In the genomic region with DNA sequence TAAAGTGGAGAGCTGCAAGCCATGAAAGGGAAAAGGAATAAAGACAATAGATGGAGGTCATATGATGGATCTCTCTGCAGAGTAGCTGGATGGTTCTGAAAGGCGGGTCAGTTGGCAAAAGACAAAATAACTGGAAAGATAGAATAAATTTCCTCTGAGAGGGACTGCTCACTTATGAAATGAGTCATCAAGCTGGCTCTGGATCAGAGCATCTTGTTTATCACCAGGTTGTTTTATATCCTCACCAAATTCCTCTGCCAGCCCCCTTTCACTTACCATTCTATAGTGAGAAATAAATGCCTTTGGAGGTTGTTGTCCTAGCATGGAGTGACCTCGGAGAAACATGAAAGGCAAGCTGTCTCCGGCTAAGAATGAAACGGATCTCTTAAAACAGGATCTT, we compare ENCODE assay signal across 18 mouse cellular contexts.
DNase-seq lines count a peak whose midpoint lies in the region; ATAC-seq and TF ChIP-seq lines count a peak whose summit lies in the region.
"Had no signal": no experiment of that assay in that cellular context is flagged by ENCODE, and none has a peak within 500 bp of the region (broad histone marks: within the 10 kb centered on the region; RNA-seq: fewer than 3 reads in every experiment).

No protein-coding gene starts in this region.

- ATAC-seq in frontal cortex, adult (ENCODE audit: low TSS enrichment), result no peak
- ATAC-seq: CD4-positive, CD25-positive, alpha-beta regulatory T cell, adult 4 months; forebrain, embryonic 13.5 days; hindbrain, postnatal 0 days had no signal

- TF ChIP-seq POLR2A in brain, embryonic 14.5 days (IDR thresholded peaks at IDR 0.05; ENCODE audit: borderline replicate concordance, extremely low read depth, insufficient read depth, insufficient read length, poor library complexity, severe bottlenecking), result no peak

- TF ChIP-seq CTCF in brain, embryonic 14.5 days (IDR thresholded peaks at IDR 0.05; ENCODE audit: borderline replicate concordance, extremely low read depth, insufficient read depth, insufficient read length), result no peak

- DNase-seq in adrenal gland, adult (ENCODE audit: inconsistent age in 2 of 2, low spot score in 1 of 2), result peak; percentile 30 to 78
- no peak for DNase-seq in adrenal gland, postnatal 25 days
- peak; percentile 11 to 27 for DNase-seq in frontal cortex, postnatal 36 days (ENCODE audit: low spot score in 2 of 2)
- DNase-seq in right cerebral cortex, adult 2 months (ENCODE audit: low spot score in 2 of 2), result peak; percentile 14 to 35
- no peak for DNase-seq in right cerebral cortex, postnatal 4 days
- peak; percentile 17 for DNase-seq in brain, embryonic 14.5 days (ENCODE audit: low read depth)
- no peak for DNase-seq in lung, adult 18-20 months
- DNase-seq: B cell, adult 2 months; cerebellum, adult 18-20 months; cerebellum, adult 9-11 months; cerebellum, postnatal 36 days; gastrocnemius, postnatal 14 days; heart, adult 2 months; heart, postnatal 14 days had no signal

Comparison
In these comparisons a context has a peak if more than half of its experiments do, and no peak if none do; other contexts are left out.
1. DNase-seq: peak in adrenal gland, adult (2 of 2), frontal cortex, postnatal 36 days (2 of 2), right cerebral cortex, adult 2 months (2 of 2) and brain, embryonic 14.5 days (single experiment); none in adrenal gland, postnatal 25 days (single experiment), right cerebral cortex, postnatal 4 days (single experiment) and lung, adult 18-20 months (0 of 2).